Mouse (Mus musculus) limb, embryonic 13.5 days (tissue): ENCODE results near the gene Timp3. TPM values are rescaled to one million over a fixed set of nuclear protein-coding genes. Genes with fewer than 3 reads are reported as not detected.

Experiments
- ATAC-seq: fragments of 200-750 bp; cut with Nextera tagmentation; 2 replicates; pipeline ENCODE4 v1.8.0; 2017; ENCODE audit warnings: low read depth, moderate number of reproducible peaks, moderate TSS enrichment; ENCODE audit not compliant: low FRiP score
- H3K27ac ChIP-seq: fragments of 300-500 bp; sonication (generic); 2 replicates; pipeline ENCODE4 v1.5.1; 2015; ENCODE audit warnings: inconsistent platforms, mild to moderate bottlenecking, moderate library complexity
- H3K27me3 ChIP-seq: fragments of 300-500 bp; sonication (generic); 2 replicates; pipeline ENCODE4 v1.6.1; 2015; ENCODE audit warnings: mild to moderate bottlenecking, inconsistent platforms
- H3K36me3 ChIP-seq: fragments of 300-500 bp; sonication (generic); 2 replicates; pipeline ENCODE4 v1.6.1; 2015; ENCODE audit warnings: inconsistent platforms, mild to moderate bottlenecking, moderate library complexity
- H3K4me1 ChIP-seq: fragments of 300-500 bp; sonication (generic); 2 replicates; pipeline ENCODE4 v1.6.1; 2015; ENCODE audit warnings: inconsistent platforms
- H3K4me2 ChIP-seq: fragments of 300-500 bp; sonication (generic); replicated peaks from 2 replicates; pipeline ENCODE4 v1.6.1; 2015; ENCODE audit warnings: inconsistent platforms, mild to moderate bottlenecking, moderate library complexity
- H3K4me3 ChIP-seq: fragments of 300-500 bp; sonication (generic); 2 replicates; pipeline ENCODE4 v1.5.1; 2015; ENCODE audit warnings: moderate library complexity, mild to moderate bottlenecking, inconsistent platforms
- H3K9ac ChIP-seq: fragments of 300-500 bp; sonication (generic); 2 replicates; pipeline ENCODE4 v1.6.1; 2015; ENCODE audit warnings: mild to moderate bottlenecking, inconsistent platforms
- H3K9me3 ChIP-seq: fragments of 300-500 bp; sonication (generic); 2 replicates; pipeline ENCODE4 v1.6.1; 2016; ENCODE audit warnings: inconsistent platforms
- WGBS: fragments of 180-500 bp; shearing (Covaris S2); methylation state at CpG from one replicate; pipeline ENCODE4 v1.1.7; 2015; 5-methylcytosine and 5-hydroxymethylcytosine counted together
- polyA plus RNA-seq: library from polyadenylated mRNA; unstranded; fragments of >200 nt; fragmentation: Nextera tagmentation; extraction: Ambion mirVana; gene quantifications from 2 replicates; pipeline ENCODE4 v1.2.1, GENCODE M21; 2015

The Timp3 gene
- polyA plus RNA-seq, 1 experiment from 2014 or later, result 89.5 TPM

DNA sequence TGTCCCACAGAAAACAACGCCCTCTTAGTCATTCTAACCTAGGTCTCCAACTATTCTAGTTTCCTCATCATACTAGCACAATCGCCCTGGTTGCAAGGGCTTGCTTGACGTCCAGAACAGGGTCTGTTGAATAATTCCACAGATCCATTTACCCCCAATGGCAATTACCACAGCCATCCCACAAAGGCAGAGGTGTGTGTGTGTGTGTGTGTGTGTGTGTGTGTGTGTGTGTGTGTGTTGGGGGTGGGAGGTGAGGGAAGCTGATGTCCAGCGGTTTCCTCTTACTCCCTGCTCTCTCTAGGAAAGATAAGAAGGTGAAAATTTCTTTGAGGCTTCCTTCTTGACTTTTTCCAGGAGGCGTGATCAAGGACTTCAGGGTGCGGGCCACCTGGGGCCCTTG, 377 bp upstream of the Timp3 start:
- H3K27ac ChIP-seq, result no peak overlapping the region; the same call in 1 of the 2 replicates

DNA sequence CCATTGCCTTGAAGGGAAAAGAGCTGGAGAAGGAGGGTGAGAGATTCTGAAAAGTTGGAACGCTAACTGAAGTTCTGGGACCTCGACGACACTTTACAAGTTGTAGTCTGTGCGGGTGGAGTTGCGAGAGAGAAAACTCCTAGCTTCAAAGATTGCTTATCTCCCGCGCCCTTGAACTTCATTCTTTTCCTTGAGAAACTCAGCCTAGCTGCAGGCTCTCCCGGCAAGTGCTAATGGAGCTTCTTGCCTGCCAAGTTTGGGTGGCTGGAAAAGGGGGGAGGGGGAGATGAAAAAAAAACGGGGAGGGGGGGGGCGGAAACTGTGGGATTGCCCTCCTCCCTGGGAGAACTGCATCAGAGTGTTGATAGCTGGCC, 932 bp downstream of the Timp3 start:
- peak overlapping the region; percentile 67 for H3K4me3 ChIP-seq
- WGBS, result 0% methylated on average over 9 of the region's 10 CpGs
- H3K27me3 ChIP-seq, result no peaks in the 10 kb centered on the region
- peak overlapping the region; percentile 92 for H3K9ac ChIP-seq
- peaks cover 6% of the 10 kb centered on the region; the same call in 1 of the 2 replicates for H3K36me3 ChIP-seq
- H3K27ac ChIP-seq, result peak overlapping the region; percentile 86
- peaks cover 49% of the 10 kb centered on the region for H3K4me1 ChIP-seq
- peak overlapping the region; percentile 87 for H3K4me2 ChIP-seq
- no peaks in the 10 kb centered on the region for H3K9me3 ChIP-seq
- no peak for ATAC-seq

More for the DNA sequence above, 377 bp upstream of the Timp3 start:
- Histone ChIP-seq H3K4me2 (peak overlapping the region; percentile 87), H3K27me3 (no peaks in the 10 kb centered on the region), H3K4me3 (peak overlapping the region; percentile 67), H3K9me3 (no peaks in the 10 kb centered on the region), H3K9ac (peak overlapping the region; percentile 92), H3K36me3 (peaks cover 3% of the 10 kb centered on the region; the same call in 1 of the 2 replicates), H3K4me1 (peaks cover 60% of the 10 kb centered on the region)
- no peak for ATAC-seq
- WGBS, result 39% methylated on average over 6 of the region's 6 CpGs

DNA sequence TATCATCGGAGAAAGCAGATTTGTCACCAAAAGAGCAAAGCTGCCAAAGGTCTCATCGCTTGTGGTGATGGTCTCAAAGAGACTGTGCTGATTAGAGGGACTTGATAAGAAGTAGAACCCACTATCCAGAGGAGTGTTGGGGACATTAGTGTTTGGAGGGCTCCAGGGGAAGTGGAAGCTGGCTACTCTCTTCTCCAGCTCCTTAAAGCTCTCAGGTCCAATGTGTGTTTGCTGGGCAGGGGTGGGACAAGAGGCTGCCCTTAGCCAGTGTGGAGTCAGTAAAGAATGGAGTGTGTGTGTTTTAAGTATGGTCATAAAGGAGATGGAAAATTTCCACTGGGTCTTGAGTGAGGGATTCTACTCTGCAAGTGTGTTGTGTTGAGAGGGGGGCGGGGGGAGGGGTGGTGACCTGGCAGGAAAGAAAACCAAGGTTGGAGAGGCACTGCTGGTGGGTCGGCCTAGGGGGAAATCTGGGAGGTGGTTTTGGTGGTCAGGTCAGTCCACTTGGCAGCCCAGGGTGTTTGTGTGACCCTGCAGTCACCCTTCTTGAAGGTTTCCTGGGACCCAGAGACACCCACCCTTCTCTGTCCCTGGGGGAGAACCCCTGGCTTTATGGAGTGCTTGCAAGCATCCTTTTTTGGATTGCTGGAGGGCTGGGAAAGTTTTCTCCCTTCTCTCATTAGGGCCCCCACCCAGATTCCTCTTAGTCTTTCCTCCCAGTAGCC, 1.6 kb downstream of the Timp3 start:
- ATAC-seq, result peak; percentile 34; the same call in 1 of the 2 replicates
- Histone ChIP-seq H3K4me1 (peaks cover 42% of the 10 kb centered on the region), H3K4me3 (peak overlapping the region; percentile 67), H3K9me3 (no peaks in the 10 kb centered on the region), H3K4me2 (peak overlapping the region; percentile 87), H3K9ac (peak overlapping the region; percentile 92), H3K27me3 (no peaks in the 10 kb centered on the region), H3K27ac (peak overlapping the region; percentile 86), H3K36me3 (peaks cover 13% of the 10 kb centered on the region)
- WGBS, result 9% methylated on average over 4 of the region's 4 CpGs

DNA sequence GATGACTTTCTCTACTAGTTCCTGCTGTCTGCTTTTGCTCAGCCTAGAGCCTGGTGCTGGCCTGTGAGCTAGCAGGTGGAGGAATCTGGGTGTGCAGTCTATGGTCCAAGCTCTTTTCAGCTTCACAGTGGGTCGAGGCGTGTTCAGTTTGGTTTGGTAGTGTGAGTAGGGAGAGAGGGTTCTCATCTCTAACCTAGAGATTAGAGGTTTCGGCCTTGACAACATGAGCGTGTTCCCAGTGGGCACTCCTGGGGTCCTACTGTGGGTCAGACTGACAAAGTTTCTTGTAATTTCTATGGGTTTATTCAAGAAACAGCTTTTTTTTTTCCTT, 2.1 kb downstream of the Timp3 start:
- 54% methylated on average over 4 of the region's 4 CpGs for WGBS
- H3K27ac ChIP-seq, result peak overlapping the region; percentile 86
- no peak for ATAC-seq

DNA sequence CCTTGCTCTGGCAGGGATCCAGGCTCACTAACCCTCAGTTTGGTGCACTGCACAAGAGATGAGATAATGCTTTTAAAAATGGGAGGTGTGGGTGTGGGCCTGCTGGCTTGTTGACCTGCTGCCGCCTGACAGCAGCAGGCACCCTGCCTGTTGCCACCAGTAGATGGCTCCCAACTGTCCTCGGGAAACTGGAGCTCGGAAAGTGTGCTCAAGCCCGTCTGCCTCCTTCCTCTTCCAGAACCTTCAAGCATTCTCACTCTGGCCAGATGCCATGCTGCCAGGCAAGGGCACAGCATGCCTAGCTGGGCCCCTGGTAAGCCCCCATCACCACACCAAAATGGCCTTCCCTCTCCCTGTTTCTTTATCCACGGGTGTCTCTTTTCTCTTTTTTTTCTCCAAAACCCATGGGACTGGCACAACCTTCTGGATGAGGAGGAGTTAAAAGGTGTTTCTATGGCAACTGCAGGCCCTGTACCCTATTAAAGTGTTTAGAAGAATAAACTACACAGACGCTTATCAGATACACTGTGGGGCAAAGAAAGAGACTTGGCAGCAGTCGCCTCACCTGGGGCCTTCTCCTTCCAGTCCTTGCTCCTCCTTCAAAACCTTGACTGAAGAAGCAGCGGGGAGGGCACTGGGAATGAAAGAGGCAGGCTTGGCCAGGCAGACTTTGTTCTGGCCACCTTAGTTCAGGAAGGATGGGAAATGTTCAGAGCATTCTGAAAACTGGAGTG, 2.8 kb downstream of the Timp3 start:
- H3K36me3 ChIP-seq, result peaks cover 19% of the 10 kb centered on the region
- H3K27ac ChIP-seq, result no peak overlapping the region
- H3K4me1 ChIP-seq, result peaks cover 42% of the 10 kb centered on the region
- peak overlapping the region; percentile 87 for H3K4me2 ChIP-seq
- H3K9ac ChIP-seq, result peak overlapping the region; percentile 55
- WGBS, result 20% methylated on average over 8 of the region's 8 CpGs
- H3K9me3 ChIP-seq, result no peaks in the 10 kb centered on the region
- peak overlapping the region; percentile 67 for H3K4me3 ChIP-seq
- no peak; the same call in 1 of the 2 replicates for ATAC-seq
- no peaks in the 10 kb centered on the region for H3K27me3 ChIP-seq

More for the DNA sequence above, 2.1 kb downstream of the Timp3 start:
- H3K27me3 ChIP-seq, result no peaks in the 10 kb centered on the region
- H3K4me1 ChIP-seq, result peaks cover 42% of the 10 kb centered on the region
- peak overlapping the region; percentile 92 for H3K9ac ChIP-seq
- H3K4me3 ChIP-seq, result peak overlapping the region; percentile 67
- peaks cover 15% of the 10 kb centered on the region for H3K36me3 ChIP-seq
- H3K4me2 ChIP-seq, result peak overlapping the region; percentile 87
- H3K9me3 ChIP-seq, result no peaks in the 10 kb centered on the region

DNA sequence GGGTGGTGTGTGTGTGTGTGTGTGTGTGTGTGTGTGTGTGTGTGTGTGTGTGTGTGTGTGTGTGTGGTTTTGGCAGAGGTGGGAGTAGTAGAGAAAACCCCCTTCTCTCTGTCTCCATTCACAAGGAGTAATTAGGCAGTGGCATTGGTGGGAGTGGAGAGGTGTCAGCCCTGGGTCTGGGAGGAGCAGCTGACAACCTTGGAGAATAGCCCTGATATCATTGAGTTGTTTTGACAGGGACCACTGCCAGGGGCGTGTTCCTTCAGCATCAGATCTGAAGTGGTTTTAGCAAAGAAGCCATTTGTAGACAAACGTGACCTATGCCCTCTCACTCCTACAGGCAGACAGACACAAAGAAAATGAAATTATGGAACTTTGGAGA, 3.3 kb downstream of the Timp3 start:
- Histone ChIP-seq H3K27ac (no peak overlapping the region), H3K4me3 (peak overlapping the region; percentile 67)
- WGBS, result 68% methylated on average over 2 of the region's 2 CpGs

DNA sequence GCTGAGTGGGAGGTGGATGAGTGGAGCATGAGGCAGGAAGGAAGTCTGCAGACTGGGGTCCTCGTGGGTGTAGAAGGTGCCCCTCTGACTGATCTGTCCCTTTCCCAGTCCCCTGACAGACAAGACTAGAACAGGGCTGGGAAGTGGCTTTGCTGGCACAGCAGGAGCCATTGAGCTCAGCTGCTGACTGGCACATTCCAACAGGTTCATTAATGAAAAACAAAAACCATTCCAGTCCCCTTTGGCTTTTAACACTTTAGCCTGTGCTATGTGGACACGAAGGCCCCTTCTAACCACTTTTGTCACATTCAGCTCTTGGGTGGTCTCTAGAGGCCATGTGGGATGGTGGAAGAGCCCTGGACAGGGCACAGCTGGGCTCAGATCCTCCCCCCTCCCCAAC, 4.4 kb downstream of the Timp3 start:
- H3K4me1 ChIP-seq, result peaks cover 42% of the 10 kb centered on the region
- H3K27me3 ChIP-seq, result no peaks in the 10 kb centered on the region
- 3% methylated on average over 2 of the region's 2 CpGs for WGBS
- H3K4me3 ChIP-seq, result no peak overlapping the region
- peak overlapping the region; percentile 23 for H3K4me2 ChIP-seq
- H3K9ac ChIP-seq, result no peak overlapping the region
- no peak overlapping the region for H3K27ac ChIP-seq
- no peaks in the 10 kb centered on the region for H3K9me3 ChIP-seq
- no peak for ATAC-seq
- H3K36me3 ChIP-seq, result peaks cover 35% of the 10 kb centered on the region

More for the DNA sequence above, 3.3 kb downstream of the Timp3 start:
- Histone ChIP-seq H3K4me1 (peaks cover 42% of the 10 kb centered on the region), H3K27me3 (no peaks in the 10 kb centered on the region), H3K9ac (no peak overlapping the region; the same call in 1 of the 2 replicates), H3K36me3 (peaks cover 25% of the 10 kb centered on the region), H3K9me3 (no peaks in the 10 kb centered on the region), H3K4me2 (peak overlapping the region; percentile 87)
- no peak for ATAC-seq

DNA sequence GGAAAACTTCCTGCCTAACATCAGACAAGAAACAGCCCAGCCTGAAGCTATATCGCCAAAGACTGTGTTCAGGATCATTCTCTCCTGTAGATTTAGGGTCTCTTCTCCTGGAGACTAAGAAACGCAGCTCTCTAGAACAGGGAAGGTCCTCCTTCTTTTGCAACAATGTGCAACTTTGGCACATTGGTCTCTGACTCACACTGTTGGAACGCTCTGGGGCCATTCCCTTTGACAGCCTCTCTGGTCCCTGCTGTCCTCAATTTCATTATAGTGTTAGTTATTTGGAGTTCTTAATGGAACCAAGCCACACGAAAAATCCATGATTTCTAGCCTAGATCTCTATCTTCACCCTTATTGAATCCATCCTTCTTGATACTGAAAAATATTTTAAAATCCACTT, 7.1 kb downstream of the Timp3 start:
- ATAC-seq, result no peak
- H3K4me1 ChIP-seq, result peaks cover 36% of the 10 kb centered on the region
- H3K9ac ChIP-seq, result no peak overlapping the region
- no peaks in the 10 kb centered on the region for H3K27me3 ChIP-seq
- H3K4me3 ChIP-seq, result no peak overlapping the region
- 91% methylated on average over 4 of the region's 4 CpGs for WGBS
- H3K36me3 ChIP-seq, result peaks cover 39% of the 10 kb centered on the region
- H3K9me3 ChIP-seq, result no peaks in the 10 kb centered on the region
- no peak overlapping the region for H3K27ac ChIP-seq
- no peak overlapping the region for H3K4me2 ChIP-seq

DNA sequence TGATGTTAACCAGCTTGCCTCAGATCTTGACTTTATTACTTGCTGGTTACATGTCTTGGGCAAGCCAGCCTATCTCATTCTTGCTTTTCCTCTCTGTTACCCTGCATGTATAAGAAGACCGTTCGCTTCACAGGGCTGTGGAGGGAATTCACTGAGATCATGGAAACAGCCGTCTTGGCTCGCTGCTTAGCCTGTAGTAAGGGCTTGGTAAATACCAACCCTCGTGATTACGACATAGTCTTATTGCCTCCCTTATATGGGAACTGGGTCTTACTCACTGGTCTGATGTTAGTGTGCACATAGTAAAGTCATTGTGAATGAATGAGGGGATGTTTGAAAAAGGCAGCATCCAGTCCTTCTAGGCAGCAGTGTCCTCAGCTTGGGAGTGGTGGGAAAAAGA, 10.4 kb downstream of the Timp3 start:
- H3K27ac ChIP-seq, result peak overlapping the region; percentile 39; the same call in 1 of the 2 replicates
- H3K36me3 ChIP-seq, result peaks cover 39% of the 10 kb centered on the region
- peak; percentile 66 for ATAC-seq
- H3K4me2 ChIP-seq, result no peak overlapping the region
- no peak overlapping the region for H3K4me3 ChIP-seq
- peaks cover 35% of the 10 kb centered on the region for H3K4me1 ChIP-seq
- H3K9ac ChIP-seq, result no peak overlapping the region
- H3K9me3 ChIP-seq, result no peaks in the 10 kb centered on the region
- H3K27me3 ChIP-seq, result no peaks in the 10 kb centered on the region
- WGBS, result 46% methylated on average over 6 of the region's 6 CpGs

DNA sequence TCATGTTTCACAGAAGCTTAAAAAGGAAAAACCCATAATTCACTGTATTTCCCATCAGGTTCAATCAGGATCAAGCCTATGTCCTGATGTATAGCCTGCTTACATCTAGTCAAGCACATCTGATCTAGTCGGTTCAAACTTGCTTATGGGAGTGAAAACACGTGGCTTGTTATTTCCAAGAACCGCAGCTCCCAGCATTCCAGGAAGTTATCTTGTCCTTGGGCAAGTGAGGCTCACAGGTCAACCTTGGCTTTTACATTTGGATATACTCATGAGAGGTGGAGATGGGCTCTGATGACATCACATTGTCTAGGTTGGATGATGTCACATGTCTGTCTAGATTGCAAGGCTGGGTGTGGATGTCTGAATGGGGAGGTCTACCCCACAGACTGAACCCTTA, 12.8 kb downstream of the Timp3 start:
- 88% methylated on average over 3 of the region's 3 CpGs for WGBS
- H3K36me3 ChIP-seq, result peaks cover 31% of the 10 kb centered on the region
- H3K27me3 ChIP-seq, result no peaks in the 10 kb centered on the region
- no peaks in the 10 kb centered on the region for H3K9me3 ChIP-seq
- H3K4me1 ChIP-seq, result peaks cover 39% of the 10 kb centered on the region
- H3K4me3 ChIP-seq, result no peak overlapping the region
- no peak for ATAC-seq
- no peak overlapping the region for H3K4me2 ChIP-seq
- H3K9ac ChIP-seq, result no peak overlapping the region
- no peak overlapping the region for H3K27ac ChIP-seq

DNA sequence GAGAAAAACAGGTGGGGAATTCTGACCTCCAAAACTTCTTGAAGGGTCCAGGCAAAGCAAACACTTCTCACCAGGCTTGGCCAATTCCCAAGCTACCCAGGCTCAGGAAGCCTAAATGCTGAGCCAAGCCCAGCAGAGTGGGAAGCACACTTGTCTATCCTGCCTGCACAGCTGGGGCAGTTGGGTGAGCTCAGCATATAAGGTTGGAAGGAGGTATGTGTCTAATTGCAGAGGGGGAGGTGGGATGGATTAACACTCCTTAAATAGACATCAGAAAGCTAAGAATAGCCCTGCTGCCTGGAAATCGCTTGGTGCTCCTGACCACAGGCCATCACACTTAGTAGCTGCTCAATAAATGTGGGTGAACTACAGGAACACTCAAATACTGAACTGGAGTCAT, 13.3 kb downstream of the Timp3 start:
- Histone ChIP-seq H3K4me1 (peaks cover 39% of the 10 kb centered on the region), H3K36me3 (peaks cover 26% of the 10 kb centered on the region), H3K27ac (no peak overlapping the region), H3K9ac (no peak overlapping the region), H3K27me3 (no peaks in the 10 kb centered on the region), H3K4me2 (no peak overlapping the region), H3K4me3 (no peak overlapping the region), H3K9me3 (no peaks in the 10 kb centered on the region)
- no peak for ATAC-seq
- WGBS, result 56% methylated on average over 1 of the region's 1 CpGs

DNA sequence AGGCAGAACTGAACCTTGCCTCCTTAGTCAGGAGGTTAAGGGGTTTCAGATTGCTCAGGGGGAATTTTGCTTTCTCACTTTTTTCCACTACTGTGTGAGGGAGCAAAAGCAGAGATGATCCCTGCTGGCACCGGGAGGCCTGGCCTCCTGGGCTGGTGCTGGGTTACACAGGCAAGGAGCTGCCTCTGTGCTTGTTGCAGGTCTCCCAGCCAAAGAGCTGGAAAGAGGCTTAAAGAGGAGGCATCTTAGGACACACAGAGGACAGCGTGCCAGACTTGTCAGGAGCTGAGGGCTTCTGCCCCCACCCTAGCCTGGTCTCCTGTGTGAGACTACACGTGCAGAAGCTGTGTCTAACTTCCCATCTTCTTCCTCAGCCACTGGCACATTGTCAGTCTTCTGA, 15.3 kb downstream of the Timp3 start:
- Histone ChIP-seq H3K4me2 (no peak overlapping the region), H3K9ac (no peak overlapping the region), H3K36me3 (peaks cover 14% of the 10 kb centered on the region), H3K27me3 (no peaks in the 10 kb centered on the region), H3K4me3 (no peak overlapping the region), H3K4me1 (peaks cover 46% of the 10 kb centered on the region), H3K9me3 (no peaks in the 10 kb centered on the region), H3K27ac (no peak overlapping the region; the same call in 1 of the 2 replicates)
- ATAC-seq, result no peak
- WGBS, result 43% methylated on average over 3 of the region's 3 CpGs
